In the genomic region with DNA sequence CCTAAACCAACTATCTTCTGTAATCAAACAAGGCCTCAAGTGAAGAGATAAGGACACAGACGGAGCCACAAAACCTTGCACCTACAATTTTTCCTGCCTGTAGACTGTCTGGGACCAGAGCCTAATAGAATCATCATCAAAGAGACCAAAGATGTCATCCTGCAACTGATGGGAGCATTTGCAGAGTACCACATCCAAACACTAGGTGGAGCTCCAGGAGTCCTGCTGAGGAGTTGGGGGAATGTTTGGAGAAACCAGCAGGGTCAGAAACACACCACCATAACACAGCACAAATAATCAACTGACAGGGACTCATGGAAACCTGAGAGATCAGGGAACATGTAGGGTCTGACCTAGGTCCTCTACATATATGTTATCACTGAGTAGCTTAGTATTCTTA, we compare ENCODE assay signal across 11 mouse cellular contexts.
DNase-seq lines count a peak whose midpoint lies in the region; ATAC-seq and TF ChIP-seq lines count a peak whose summit lies in the region.
"Had no signal": no experiment of that assay in that cellular context is flagged by ENCODE, and none has a peak within 500 bp of the region (broad histone marks: within the 10 kb centered on the region; RNA-seq: fewer than 3 reads in every experiment).

No protein-coding gene starts in this region.

- no peak overlapping the region for H3K4me3 ChIP-seq in kidney, postnatal 0 days (replicated peaks; ENCODE audit: low read depth, low read length)
- H3K4me3 ChIP-seq in kidney, embryonic 15.5 days (replicated peaks): no peak overlapping the region
- no peak overlapping the region for H3K4me3 ChIP-seq in intestine, embryonic 16.5 days (ENCODE audit: low read length)
- H3K4me3 ChIP-seq: lung, embryonic 15.5 days had no signal

- WGBS in kidney, postnatal 0 days: 35% methylated on average over 1 of the region's 1 CpGs
- 35% methylated on average over 1 of the region's 1 CpGs for WGBS in kidney, embryonic 15.5 days
- WGBS in intestine, embryonic 16.5 days: 31% methylated on average over 1 of the region's 1 CpGs

- H3K4me1 ChIP-seq in kidney, postnatal 0 days (replicated peaks; ENCODE audit: insufficient read depth, low read length): no peaks in the 10 kb centered on the region
- no peaks in the 10 kb centered on the region for H3K4me1 ChIP-seq in kidney, embryonic 15.5 days
- H3K4me1 ChIP-seq in intestine, embryonic 16.5 days (ENCODE audit: control insufficient read depth, insufficient read depth, low read length): no peaks in the 10 kb centered on the region
- H3K4me1 ChIP-seq: lung, embryonic 15.5 days had no signal

- H3K27me3 ChIP-seq in kidney, postnatal 0 days (ENCODE audit: insufficient read depth, low read length): no peaks in the 10 kb centered on the region
- H3K27me3 ChIP-seq in kidney, embryonic 15.5 days: no peaks in the 10 kb centered on the region
- no peaks in the 10 kb centered on the region for H3K27me3 ChIP-seq in intestine, embryonic 16.5 days (replicated peaks; ENCODE audit: control insufficient read depth, insufficient read depth, low read length)
- H3K27me3 ChIP-seq: lung, embryonic 15.5 days had no signal

- peak; percentile 63 for TF ChIP-seq CTCF in kidney, postnatal 0 days (IDR thresholded peaks at IDR 0.05; ENCODE audit: low read depth)

- H3K27ac ChIP-seq in kidney, postnatal 0 days: no peak overlapping the region
- H3K27ac ChIP-seq in kidney, embryonic 15.5 days: no peak overlapping the region
- no peak overlapping the region for H3K27ac ChIP-seq in intestine, embryonic 16.5 days (ENCODE audit: low read length)
- H3K27ac ChIP-seq: lung, embryonic 15.5 days had no signal

- H3K36me3 ChIP-seq in kidney, postnatal 0 days (ENCODE audit: insufficient read depth, low read length): no peaks in the 10 kb centered on the region
- no peaks in the 10 kb centered on the region for H3K36me3 ChIP-seq in kidney, embryonic 15.5 days
- no peaks in the 10 kb centered on the region for H3K36me3 ChIP-seq in intestine, embryonic 16.5 days (ENCODE audit: control insufficient read depth, insufficient read depth, low read length)
- H3K36me3 ChIP-seq: lung, embryonic 15.5 days had no signal

- no peaks in the 10 kb centered on the region for H3K9me3 ChIP-seq in kidney, postnatal 0 days (replicated peaks; ENCODE audit: low read length)
- no peaks in the 10 kb centered on the region for H3K9me3 ChIP-seq in kidney, embryonic 15.5 days (replicated peaks)
- H3K9me3 ChIP-seq in intestine, embryonic 16.5 days (ENCODE audit: control insufficient read depth, low read length): no peaks in the 10 kb centered on the region
- H3K9me3 ChIP-seq: lung, embryonic 15.5 days had no signal

- ATAC-seq in kidney, postnatal 0 days (replicated peaks; ENCODE audit: low FRiP score, low read depth): no peak
- no peak for ATAC-seq in kidney, embryonic 15.5 days (replicated peaks; ENCODE audit: low FRiP score)
- no peak for ATAC-seq in intestine, embryonic 16.5 days
- ATAC-seq: forebrain, embryonic 16.5 days had no signal

- H3K4me2 ChIP-seq in kidney, postnatal 0 days (ENCODE audit: low read length): no peak overlapping the region
- H3K4me2 ChIP-seq in kidney, embryonic 15.5 days: no peak overlapping the region
- no peak overlapping the region for H3K4me2 ChIP-seq in intestine, embryonic 16.5 days (ENCODE audit: low read depth, low read length)
- H3K4me2 ChIP-seq: lung, embryonic 15.5 days had no signal

- H3K9ac ChIP-seq in kidney, postnatal 0 days (ENCODE audit: low read depth, low read length): no peak overlapping the region
- H3K9ac ChIP-seq in kidney, embryonic 15.5 days: no peak overlapping the region
- no peak overlapping the region for H3K9ac ChIP-seq in intestine, embryonic 16.5 days (ENCODE audit: low read depth, low read length)
- H3K9ac ChIP-seq: lung, embryonic 15.5 days had no signal

- peak; percentile 5 for DNase-seq in adrenal gland, postnatal 10 days
- DNase-seq in adrenal gland, postnatal 36 days: no peak
- DNase-seq in kidney, postnatal 0 days (ENCODE audit: low spot score): peak; percentile 4
- DNase-seq in A20 (ENCODE audit: low read depth, low spot score): peak; percentile 26
- peak; percentile 12 for DNase-seq in embryo, embryonic 11 days
- no peak for DNase-seq in gastrocnemius, postnatal 25 days
- DNase-seq: adrenal gland, postnatal 25 days had no signal

Comparison
In these comparisons a context has a peak if more than half of its experiments do, and no peak if none do; other contexts are left out.
1. DNase-seq: peak in adrenal gland, postnatal 10 days (single experiment), kidney, postnatal 0 days (single experiment), A20 (single experiment) and embryo, embryonic 11 days (single experiment); none in adrenal gland, postnatal 36 days (0 of 2) and gastrocnemius, postnatal 25 days (single experiment).